Mouse (Mus musculus): Measurements from ENCODE around the gene Notch2. TPM values are rescaled to one million over a fixed set of nuclear protein-coding genes. Genes with fewer than 3 reads are reported as not detected.
A peak's percentile ranks its signal among the peaks of the same experiment; 100 is the strongest.

The Notch2 gene
- total and polyA plus RNA-seq, 2 experiments from 2014 or later, result 6.1 to 22.8 TPM

- no peaks in the 10 kb centered on the region for H3K9me3 ChIP-seq (ENCODE audit: low read length)
- H3K4me2 ChIP-seq (ENCODE audit: low read depth, low read length, poor library complexity, severe bottlenecking), result no peak overlapping the region
- no peak overlapping the region for H3K4me3 ChIP-seq (ENCODE audit: low read depth, low read length)
- no peaks in the 10 kb centered on the region for H3K36me3 ChIP-seq (ENCODE audit: insufficient read depth, low read length)
- WGBS, result 63% methylated on average over 4 of the region's 4 CpGs
- no peak for TF ChIP-seq CTCF (IDR thresholded peaks at IDR 0.05)
- H3K27me3 ChIP-seq (ENCODE audit: insufficient read depth, low read length), result no peaks in the 10 kb centered on the region
- no peaks in the 10 kb centered on the region for H3K4me1 ChIP-seq (ENCODE audit: insufficient read depth, low read length)
- H3K9ac ChIP-seq (replicated peaks; ENCODE audit: low read length, poor library complexity, severe bottlenecking), result no peak overlapping the region
- ATAC-seq (ENCODE audit: low FRiP score) (no peak), DNase-seq (ENCODE audit: low spot score) (no peak)
- no peak overlapping the region for H3K27ac ChIP-seq (ENCODE audit: low read depth, low read length)
Observed at GRCm38 (mm10) chr3:98028072-98028471, 14.7 kb downstream of the Notch2 start.

- ATAC-seq (ENCODE audit: low FRiP score) (no peak), DNase-seq (ENCODE audit: low spot score) (no peak)
- no peak for TF ChIP-seq CTCF (IDR thresholded peaks at IDR 0.05)
- Histone ChIP-seq H3K27ac (ENCODE audit: low read depth, low read length) (no peak overlapping the region), H3K36me3 (ENCODE audit: insufficient read depth, low read length) (no peaks in the 10 kb centered on the region), H3K4me2 (ENCODE audit: low read depth, low read length, poor library complexity, severe bottlenecking) (no peak overlapping the region), H3K4me1 (ENCODE audit: insufficient read depth, low read length) (no peaks in the 10 kb centered on the region), H3K4me3 (ENCODE audit: low read depth, low read length) (no peak overlapping the region), H3K9me3 (ENCODE audit: low read length) (no peaks in the 10 kb centered on the region), H3K9ac (replicated peaks; ENCODE audit: low read length, poor library complexity, severe bottlenecking) (no peak overlapping the region), H3K27me3 (ENCODE audit: insufficient read depth, low read length) (no peaks in the 10 kb centered on the region)
- WGBS, result 64% methylated on average over 10 of the region's 10 CpGs
Observed at GRCm38 (mm10) chr3:98028936-98029335, 15.6 kb downstream of the Notch2 start.

- 89% methylated on average over 7 of the region's 7 CpGs for whole genome bisulfite sequencing
Observed at GRCm38 (mm10) chr3:98031104-98031503, 17.8 kb downstream of the Notch2 start.

GRCm38 (mm10) chr3:98032191-98032590 is 18.9 kb downstream of the Notch2 start:
- WGBS, result 90% methylated on average over 3 of the region's 3 CpGs
- no peaks in the 10 kb centered on the region for H3K36me3 ChIP-seq (ENCODE audit: insufficient read depth, low read length)
- no peak for DNase-seq (ENCODE audit: low spot score)
- H3K4me3 ChIP-seq (ENCODE audit: low read depth, low read length), result no peak overlapping the region
- H3K27ac ChIP-seq (ENCODE audit: low read depth, low read length), result no peak overlapping the region
- no peak for ATAC-seq (ENCODE audit: low FRiP score)
- TF ChIP-seq CTCF (IDR thresholded peaks at IDR 0.05), result no peak
- peaks cover 14% of the 10 kb centered on the region for H3K4me1 ChIP-seq (ENCODE audit: insufficient read depth, low read length)
- H3K4me2 ChIP-seq (ENCODE audit: low read depth, low read length, poor library complexity, severe bottlenecking), result no peak overlapping the region
- H3K27me3 ChIP-seq (ENCODE audit: insufficient read depth, low read length), result no peaks in the 10 kb centered on the region
- no peaks in the 10 kb centered on the region for H3K9me3 ChIP-seq (ENCODE audit: low read length)
- no peak overlapping the region for H3K9ac ChIP-seq (replicated peaks; ENCODE audit: low read length, poor library complexity, severe bottlenecking)

More at GRCm38 (mm10) chr3:98031104-98031503, 17.8 kb downstream of the Notch2 start:
- H3K4me3 ChIP-seq (ENCODE audit: low read depth, low read length), result no peak overlapping the region
- no peaks in the 10 kb centered on the region for H3K36me3 ChIP-seq (ENCODE audit: insufficient read depth, low read length)
- H3K4me1 ChIP-seq (ENCODE audit: insufficient read depth, low read length), result peaks cover 14% of the 10 kb centered on the region
- no peak for ATAC-seq (ENCODE audit: low FRiP score)
- no peaks in the 10 kb centered on the region for H3K9me3 ChIP-seq (ENCODE audit: low read length)
- no peak for TF ChIP-seq CTCF (IDR thresholded peaks at IDR 0.05)
- DNase-seq (ENCODE audit: low spot score), result no peak
- no peak overlapping the region for H3K4me2 ChIP-seq (ENCODE audit: low read depth, low read length, poor library complexity, severe bottlenecking)
- H3K9ac ChIP-seq (replicated peaks; ENCODE audit: low read length, poor library complexity, severe bottlenecking), result no peak overlapping the region
- H3K27me3 ChIP-seq (ENCODE audit: insufficient read depth, low read length), result no peaks in the 10 kb centered on the region
- no peak overlapping the region for H3K27ac ChIP-seq (ENCODE audit: low read depth, low read length)

GRCm38 (mm10) chr3:98032944-98033343 is 19.6 kb downstream of the Notch2 start:
- no peaks in the 10 kb centered on the region for H3K9me3 ChIP-seq (ENCODE audit: low read length)
- DNase-seq (ENCODE audit: low spot score) (no peak), ATAC-seq (ENCODE audit: low FRiP score) (no peak)
- H3K4me2 ChIP-seq (ENCODE audit: low read depth, low read length, poor library complexity, severe bottlenecking), result no peak overlapping the region
- WGBS, result 50% methylated on average over 5 of the region's 5 CpGs
- H3K36me3 ChIP-seq (ENCODE audit: insufficient read depth, low read length), result no peaks in the 10 kb centered on the region
- H3K4me1 ChIP-seq (ENCODE audit: insufficient read depth, low read length), result peaks cover 14% of the 10 kb centered on the region
- TF ChIP-seq CTCF (IDR thresholded peaks at IDR 0.05), result no peak
- H3K4me3 ChIP-seq (ENCODE audit: low read depth, low read length), result no peak overlapping the region
- no peak overlapping the region for H3K9ac ChIP-seq (replicated peaks; ENCODE audit: low read length, poor library complexity, severe bottlenecking)
- no peaks in the 10 kb centered on the region for H3K27me3 ChIP-seq (ENCODE audit: insufficient read depth, low read length)
- H3K27ac ChIP-seq (ENCODE audit: low read depth, low read length), result no peak overlapping the region

- Histone ChIP-seq H3K9me3 (ENCODE audit: low read length) (no peaks in the 10 kb centered on the region), H3K36me3 (ENCODE audit: insufficient read depth, low read length) (no peaks in the 10 kb centered on the region), H3K9ac (replicated peaks; ENCODE audit: low read length, poor library complexity, severe bottlenecking) (no peak overlapping the region), H3K27ac (ENCODE audit: low read depth, low read length) (no peak overlapping the region), H3K4me1 (ENCODE audit: insufficient read depth, low read length) (peaks cover 14% of the 10 kb centered on the region), H3K4me3 (ENCODE audit: low read depth, low read length) (no peak overlapping the region), H3K27me3 (ENCODE audit: insufficient read depth, low read length) (no peaks in the 10 kb centered on the region), H3K4me2 (ENCODE audit: low read depth, low read length, poor library complexity, severe bottlenecking) (no peak overlapping the region)
- ATAC-seq (ENCODE audit: low FRiP score) (no peak), DNase-seq (ENCODE audit: low spot score) (peak; percentile 50)
- 43% methylated on average over 15 of the region's 15 CpGs for WGBS
- TF ChIP-seq CTCF (IDR thresholded peaks at IDR 0.05), result no peak
Observed at GRCm38 (mm10) chr3:98034622-98035593, 21.6 kb downstream of the Notch2 start.
